Mouse (Mus musculus): ENCODE measurements around the gene Sestd1. TPM values are rescaled to one million over a fixed set of nuclear protein-coding genes. Genes with fewer than 3 reads are reported as not detected.

Gene Sestd1
- polyA plus RNA-seq, 1 experiment from 2014 or later, result 27.3 TPM

DNA sequence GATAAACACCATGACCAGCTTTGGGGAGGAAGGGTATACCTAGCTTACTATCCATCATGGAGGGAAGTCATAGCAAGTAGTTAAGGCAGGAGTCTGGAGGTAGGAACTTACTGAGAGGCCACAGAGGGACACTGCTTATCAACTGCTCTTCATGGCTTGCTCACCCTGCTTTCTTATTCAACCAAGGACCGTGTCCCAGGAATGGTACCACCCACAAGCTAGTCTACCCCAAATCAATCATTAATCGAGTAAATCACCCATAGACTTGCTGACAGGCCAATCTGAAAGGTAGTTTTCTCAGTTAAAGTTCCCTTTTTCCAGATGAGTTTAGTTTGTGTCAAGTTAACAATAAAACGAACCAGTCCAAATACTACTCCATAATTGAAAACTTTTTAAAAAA lies 117.0 kb downstream of the Sestd1 start:
- Histone ChIP-seq H3K4me3 (ENCODE audit: low read depth, low read length) (no peak overlapping the region), H3K9ac (ENCODE audit: low read depth, low read length) (no peak overlapping the region), H3K4me2 (replicated peaks; ENCODE audit: low read depth, low read length) (no peak overlapping the region), H3K9me3 (ENCODE audit: control insufficient read depth, low read length) (no peaks in the 10 kb centered on the region), H3K27ac (ENCODE audit: low read depth, low read length) (no peak overlapping the region), H3K27me3 (ENCODE audit: control insufficient read depth, insufficient read depth, low read length) (no peaks in the 10 kb centered on the region), H3K4me1 (replicated peaks; ENCODE audit: control insufficient read depth, insufficient read depth, low read length) (no peaks in the 10 kb centered on the region), H3K36me3 (ENCODE audit: control insufficient read depth, insufficient read depth, low read length) (no peaks in the 10 kb centered on the region)
- WGBS, result 85% methylated on average over 3 of the region's 3 CpGs
- DNase-seq (ENCODE audit: low spot score) (no peak), ATAC-seq (ENCODE audit: low FRiP score) (no peak)

DNA sequence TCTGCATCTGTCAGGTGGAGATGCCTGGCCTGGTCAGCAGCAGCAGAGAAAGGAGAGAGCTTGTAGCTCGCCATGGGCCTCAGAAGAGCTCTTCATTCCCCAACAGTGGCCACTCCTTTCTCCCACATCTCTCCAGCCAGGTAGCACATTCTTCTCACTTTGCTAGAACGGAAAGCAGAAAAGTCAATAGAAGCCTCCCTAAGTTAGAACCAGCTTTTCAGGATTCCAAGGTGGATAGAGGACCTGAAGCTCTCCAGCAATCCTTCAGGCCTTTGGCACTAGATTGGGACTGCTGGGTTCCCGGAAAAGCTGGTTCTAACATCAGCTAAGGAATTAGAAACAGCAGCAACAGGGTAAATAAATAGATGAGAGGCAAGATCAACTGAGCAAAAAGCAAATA lies 118.3 kb downstream of the Sestd1 start:
- no peaks in the 10 kb centered on the region for H3K36me3 ChIP-seq (ENCODE audit: control insufficient read depth, insufficient read depth, low read length)
- DNase-seq (ENCODE audit: low spot score) (no peak), ATAC-seq (ENCODE audit: low FRiP score) (no peak)
- H3K9me3 ChIP-seq (ENCODE audit: control insufficient read depth, low read length), result no peaks in the 10 kb centered on the region
- 77% methylated on average over 3 of the region's 3 CpGs for WGBS
- no peaks in the 10 kb centered on the region for H3K4me1 ChIP-seq (replicated peaks; ENCODE audit: control insufficient read depth, insufficient read depth, low read length)
- H3K9ac ChIP-seq (ENCODE audit: low read depth, low read length), result no peak overlapping the region
- H3K4me2 ChIP-seq (replicated peaks; ENCODE audit: low read depth, low read length), result no peak overlapping the region
- no peak overlapping the region for H3K4me3 ChIP-seq (ENCODE audit: low read depth, low read length)
- H3K27me3 ChIP-seq (ENCODE audit: control insufficient read depth, insufficient read depth, low read length), result no peaks in the 10 kb centered on the region
- no peak overlapping the region for H3K27ac ChIP-seq (ENCODE audit: low read depth, low read length)

DNA sequence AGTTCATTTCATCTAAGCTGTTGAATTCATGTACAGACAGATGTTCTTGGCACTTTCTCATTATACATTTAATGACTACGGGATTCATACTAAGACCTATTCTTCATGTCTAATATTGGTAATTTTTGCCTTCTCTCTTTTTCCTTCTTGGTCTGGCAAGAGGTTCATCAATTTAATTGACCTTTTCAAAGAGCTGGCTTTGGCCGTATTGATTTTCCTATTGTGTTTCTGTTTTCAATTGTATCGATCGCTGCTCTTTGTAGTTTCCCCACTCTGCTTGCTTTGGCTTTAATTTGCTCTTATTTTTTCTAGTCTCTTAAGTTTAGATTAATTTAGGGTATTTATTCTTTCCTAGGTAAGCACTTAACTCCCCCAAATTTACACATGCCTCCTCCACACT lies 122.8 kb downstream of the Sestd1 start:
- H3K9me3 ChIP-seq (ENCODE audit: control insufficient read depth, low read length), result no peaks in the 10 kb centered on the region
- H3K4me2 ChIP-seq (replicated peaks; ENCODE audit: low read depth, low read length), result no peak overlapping the region
- ATAC-seq (ENCODE audit: low FRiP score) (no peak), DNase-seq (ENCODE audit: low spot score) (no peak)
- no peak overlapping the region for H3K27ac ChIP-seq (ENCODE audit: low read depth, low read length)
- no peaks in the 10 kb centered on the region for H3K36me3 ChIP-seq (ENCODE audit: control insufficient read depth, insufficient read depth, low read length)
- 86% methylated on average over 4 of the region's 4 CpGs for WGBS
- H3K27me3 ChIP-seq (ENCODE audit: control insufficient read depth, insufficient read depth, low read length), result no peaks in the 10 kb centered on the region
- H3K4me3 ChIP-seq (ENCODE audit: low read depth, low read length), result no peak overlapping the region
- H3K4me1 ChIP-seq (replicated peaks; ENCODE audit: control insufficient read depth, insufficient read depth, low read length), result no peaks in the 10 kb centered on the region
- H3K9ac ChIP-seq (ENCODE audit: low read depth, low read length), result no peak overlapping the region

DNA sequence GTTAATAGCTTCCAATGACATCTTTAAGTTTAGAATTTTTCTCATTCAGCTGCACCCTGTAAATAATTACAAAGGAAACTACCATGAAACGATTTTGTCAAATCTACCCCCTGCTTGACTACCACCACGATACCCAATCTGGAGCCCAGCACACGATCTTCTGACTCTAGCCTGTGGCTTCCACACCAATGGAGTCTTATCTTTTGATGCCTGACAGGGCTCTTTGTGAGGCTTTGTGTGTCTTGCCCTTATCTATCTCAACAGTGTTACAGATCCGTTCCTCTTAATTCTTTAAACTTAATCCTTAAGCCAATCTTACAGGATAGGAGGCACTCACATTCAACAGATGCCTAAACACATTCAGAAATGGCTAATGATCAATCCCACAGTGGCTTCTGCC lies 126.3 kb downstream of the Sestd1 start:
- Histone ChIP-seq H3K27me3 (ENCODE audit: control insufficient read depth, insufficient read depth, low read length) (no peaks in the 10 kb centered on the region), H3K9me3 (ENCODE audit: control insufficient read depth, low read length) (no peaks in the 10 kb centered on the region), H3K27ac (ENCODE audit: low read depth, low read length) (no peak overlapping the region), H3K4me3 (ENCODE audit: low read depth, low read length) (no peak overlapping the region), H3K4me1 (replicated peaks; ENCODE audit: control insufficient read depth, insufficient read depth, low read length) (no peaks in the 10 kb centered on the region), H3K4me2 (replicated peaks; ENCODE audit: low read depth, low read length) (no peak overlapping the region), H3K36me3 (ENCODE audit: control insufficient read depth, insufficient read depth, low read length) (no peaks in the 10 kb centered on the region), H3K9ac (ENCODE audit: low read depth, low read length) (no peak overlapping the region)
- no peak for DNase-seq (ENCODE audit: low spot score)
- WGBS, result 68% methylated on average over 4 of the region's 4 CpGs
- ATAC-seq (ENCODE audit: low FRiP score), result no peak

DNA sequence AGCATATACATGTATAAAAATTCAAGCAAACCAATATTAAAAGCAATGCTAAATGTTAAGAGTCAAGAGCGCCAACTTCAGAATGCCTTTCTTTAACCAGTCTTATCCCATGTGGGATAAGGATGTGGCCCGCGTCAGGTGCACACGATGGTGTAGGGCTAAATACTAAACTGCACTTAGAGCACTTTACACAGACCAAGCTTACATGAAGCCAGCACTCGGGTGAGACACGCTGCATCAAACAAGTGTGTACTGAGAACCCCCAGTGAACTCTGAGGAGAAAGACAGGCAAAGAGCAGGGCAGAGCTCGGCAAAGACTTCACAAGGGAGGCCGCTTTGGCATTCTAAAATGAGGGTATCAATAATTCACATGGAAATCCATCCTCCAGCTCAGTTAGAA lies 129.1 kb downstream of the Sestd1 start:
- Histone ChIP-seq H3K27me3 (ENCODE audit: control insufficient read depth, insufficient read depth, low read length) (no peaks in the 10 kb centered on the region), H3K36me3 (ENCODE audit: control insufficient read depth, insufficient read depth, low read length) (no peaks in the 10 kb centered on the region), H3K27ac (ENCODE audit: low read depth, low read length) (no peak overlapping the region), H3K4me3 (ENCODE audit: low read depth, low read length) (no peak overlapping the region), H3K4me2 (replicated peaks; ENCODE audit: low read depth, low read length) (no peak overlapping the region), H3K9me3 (ENCODE audit: control insufficient read depth, low read length) (no peaks in the 10 kb centered on the region), H3K9ac (ENCODE audit: low read depth, low read length) (no peak overlapping the region), H3K4me1 (replicated peaks; ENCODE audit: control insufficient read depth, insufficient read depth, low read length) (no peaks in the 10 kb centered on the region)
- no peak for DNase-seq (ENCODE audit: low spot score)
- WGBS, result 94% methylated on average over 8 of the region's 8 CpGs
- ATAC-seq (ENCODE audit: low FRiP score), result no peak

DNA sequence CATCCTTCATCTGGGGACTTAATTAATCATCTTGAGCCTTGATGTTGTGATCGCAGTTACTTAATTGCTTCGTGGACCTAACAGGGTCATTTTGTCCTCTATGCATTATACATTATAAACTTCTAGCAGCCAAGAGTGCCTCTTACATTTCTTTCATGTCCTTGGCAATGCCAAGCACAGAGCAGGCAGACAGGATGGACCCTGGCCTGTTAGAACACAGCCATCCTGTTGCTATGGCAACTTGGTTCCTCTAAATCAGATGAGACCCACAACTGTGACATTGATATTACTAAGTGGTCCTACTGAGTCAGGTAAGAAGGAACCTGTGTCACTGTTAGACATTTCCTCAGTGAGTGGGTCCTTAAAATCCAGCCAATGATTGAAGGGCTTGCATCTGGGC lies 130.8 kb downstream of the Sestd1 start:
- Histone ChIP-seq H3K27me3 (ENCODE audit: control insufficient read depth, insufficient read depth, low read length) (no peaks in the 10 kb centered on the region), H3K4me1 (replicated peaks; ENCODE audit: control insufficient read depth, insufficient read depth, low read length) (no peaks in the 10 kb centered on the region), H3K4me2 (replicated peaks; ENCODE audit: low read depth, low read length) (no peak overlapping the region), H3K9ac (ENCODE audit: low read depth, low read length) (no peak overlapping the region), H3K9me3 (ENCODE audit: control insufficient read depth, low read length) (no peaks in the 10 kb centered on the region), H3K36me3 (ENCODE audit: control insufficient read depth, insufficient read depth, low read length) (no peaks in the 10 kb centered on the region), H3K27ac (ENCODE audit: low read depth, low read length) (no peak overlapping the region), H3K4me3 (ENCODE audit: low read depth, low read length) (no peak overlapping the region)
- no peak for DNase-seq (ENCODE audit: low spot score)
- 68% methylated on average over 2 of the region's 2 CpGs for WGBS
- ATAC-seq (ENCODE audit: low FRiP score), result no peak

DNA sequence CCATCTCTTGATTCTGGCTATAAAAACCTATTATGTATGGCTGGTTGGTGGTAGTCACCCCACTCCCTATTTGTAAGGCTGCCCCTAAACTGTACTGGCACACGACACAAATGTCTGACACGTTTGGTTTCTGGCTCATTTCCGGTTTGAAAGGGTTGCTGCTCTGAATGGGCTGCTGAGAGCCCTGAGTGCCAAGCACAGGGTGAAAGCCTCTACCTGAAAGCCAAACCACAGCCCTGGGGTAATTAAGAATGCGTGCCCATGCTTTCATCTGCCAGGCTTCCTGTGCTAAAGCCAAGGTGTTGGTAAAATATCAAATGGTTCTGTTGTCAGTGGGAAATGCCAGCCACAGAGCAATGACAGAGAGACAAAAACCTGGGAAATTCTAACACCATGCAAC lies 132.2 kb downstream of the Sestd1 start:
- WGBS, result 71% methylated on average over 4 of the region's 4 CpGs
- H3K27me3 ChIP-seq (ENCODE audit: control insufficient read depth, insufficient read depth, low read length), result no peaks in the 10 kb centered on the region

DNA sequence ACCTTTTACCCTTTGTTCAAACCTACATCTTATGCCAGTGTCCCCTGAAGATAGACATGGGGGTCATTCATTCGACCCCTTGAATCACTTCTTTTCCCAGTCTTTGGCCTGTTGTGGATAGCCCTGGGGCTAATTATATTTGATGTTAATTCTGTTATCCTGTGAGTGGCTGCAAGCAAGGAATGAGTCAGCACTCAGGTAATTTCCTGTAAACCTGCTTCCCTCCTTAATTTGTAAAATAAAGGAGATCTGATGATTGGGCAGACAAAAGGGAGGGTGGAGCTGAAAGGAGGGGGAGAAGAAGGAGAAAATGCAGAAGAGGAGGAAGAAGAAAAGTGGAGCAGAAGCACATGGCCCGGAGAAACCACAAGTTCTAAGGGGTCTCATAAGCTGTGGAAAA lies 133.4 kb downstream of the Sestd1 start:
- H3K4me1 ChIP-seq (replicated peaks; ENCODE audit: control insufficient read depth, insufficient read depth, low read length), result no peaks in the 10 kb centered on the region
- H3K9me3 ChIP-seq (ENCODE audit: control insufficient read depth, low read length), result no peaks in the 10 kb centered on the region
- H3K27me3 ChIP-seq (ENCODE audit: control insufficient read depth, insufficient read depth, low read length), result no peaks in the 10 kb centered on the region
- ATAC-seq (ENCODE audit: low FRiP score), result no peak
- no peak for DNase-seq (ENCODE audit: low spot score)
- no peak overlapping the region for H3K27ac ChIP-seq (ENCODE audit: low read depth, low read length)
- no peak overlapping the region for H3K4me3 ChIP-seq (ENCODE audit: low read depth, low read length)
- H3K9ac ChIP-seq (ENCODE audit: low read depth, low read length), result no peak overlapping the region
- WGBS, result 71% methylated on average over 2 of the region's 2 CpGs
- no peak overlapping the region for H3K4me2 ChIP-seq (replicated peaks; ENCODE audit: low read depth, low read length)
- no peaks in the 10 kb centered on the region for H3K36me3 ChIP-seq (ENCODE audit: control insufficient read depth, insufficient read depth, low read length)

More for the DNA sequence above, 132.2 kb downstream of the Sestd1 start:
- DNase-seq (ENCODE audit: low spot score), result no peak
- H3K36me3 ChIP-seq (ENCODE audit: control insufficient read depth, insufficient read depth, low read length), result no peaks in the 10 kb centered on the region
- H3K9ac ChIP-seq (ENCODE audit: low read depth, low read length), result no peak overlapping the region
- H3K4me2 ChIP-seq (replicated peaks; ENCODE audit: low read depth, low read length), result no peak overlapping the region
- no peaks in the 10 kb centered on the region for H3K4me1 ChIP-seq (replicated peaks; ENCODE audit: control insufficient read depth, insufficient read depth, low read length)
- H3K27ac ChIP-seq (ENCODE audit: low read depth, low read length), result no peak overlapping the region
- ATAC-seq (ENCODE audit: low FRiP score), result no peak
- H3K9me3 ChIP-seq (ENCODE audit: control insufficient read depth, low read length), result no peaks in the 10 kb centered on the region
- no peak overlapping the region for H3K4me3 ChIP-seq (ENCODE audit: low read depth, low read length)

DNA sequence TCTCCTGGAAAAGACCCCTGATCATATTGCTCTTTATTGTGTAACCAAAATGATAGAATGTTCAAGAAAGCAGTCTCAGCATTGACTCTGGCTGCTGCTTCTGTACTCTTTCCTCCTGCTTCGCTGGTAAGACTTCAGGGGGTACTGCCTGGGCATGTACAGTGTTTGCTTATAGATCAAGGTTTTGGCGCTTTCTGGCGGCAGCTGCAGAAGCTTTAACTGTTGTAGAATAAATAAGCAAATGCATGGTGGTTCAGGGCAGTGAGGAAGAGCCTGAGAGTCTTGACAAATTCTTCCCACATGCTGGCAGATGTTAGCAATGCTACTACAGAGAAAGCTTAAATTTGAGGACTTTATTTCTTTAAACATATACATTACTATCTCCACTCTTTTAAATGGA lies 134.1 kb downstream of the Sestd1 start:
- DNase-seq (ENCODE audit: low spot score), result no peak
- ATAC-seq (ENCODE audit: low FRiP score), result no peak
- H3K4me1 ChIP-seq (replicated peaks; ENCODE audit: control insufficient read depth, insufficient read depth, low read length), result no peaks in the 10 kb centered on the region
- no peak overlapping the region for H3K27ac ChIP-seq (ENCODE audit: low read depth, low read length)
- no peak overlapping the region for H3K4me3 ChIP-seq (ENCODE audit: low read depth, low read length)
- no peaks in the 10 kb centered on the region for H3K9me3 ChIP-seq (ENCODE audit: control insufficient read depth, low read length)
- H3K9ac ChIP-seq (ENCODE audit: low read depth, low read length), result no peak overlapping the region
- no peaks in the 10 kb centered on the region for H3K36me3 ChIP-seq (ENCODE audit: control insufficient read depth, insufficient read depth, low read length)
- 74% methylated on average over 3 of the region's 3 CpGs for WGBS
- no peak overlapping the region for H3K4me2 ChIP-seq (replicated peaks; ENCODE audit: low read depth, low read length)
- H3K27me3 ChIP-seq (ENCODE audit: control insufficient read depth, insufficient read depth, low read length), result no peaks in the 10 kb centered on the region
